Mouse (Mus musculus) brain, embryonic 14.5 days (tissue): Measurements from ENCODE around the gene Hexa.

ENCODE experiments used
- CTCF ChIP-seq: fragments of 200-500 bp; IDR thresholded peaks from 2 replicates; pipeline ENCODE4 v1.5.1; 2012; ENCODE audit warnings: inconsistent platforms, mild to moderate bottlenecking, moderate library complexity, borderline replicate concordance; ENCODE audit not compliant: insufficient read depth, insufficient read length; ENCODE audit errors: extremely low read depth
- POLR2A ChIP-seq: fragments of 200-500 bp; IDR thresholded peaks from 2 replicates; pipeline ENCODE4 v1.6.1; 2012; ENCODE audit warnings: mild to moderate bottlenecking, inconsistent platforms, borderline replicate concordance; ENCODE audit not compliant: poor library complexity, insufficient read depth, insufficient read length, severe bottlenecking; ENCODE audit errors: extremely low read depth

- peak; percentile 78 for TF ChIP-seq CTCF
- TF ChIP-seq POLR2A = no peak
These were observed 27.8 kb downstream of the Hexa start for GRCm38 (mm10) chr9:59567111-59567510.
